Mouse (Mus musculus): ENCODE data around the gene Oas1h. TPM values are rescaled to one million over a fixed set of nuclear protein-coding genes. Genes with fewer than 3 reads are reported as not detected.
"Not testable (repeated sequence)": the region's sequence is repeated elsewhere in the genome, so short reads cannot be mapped to it uniquely, and the experiment has no call there.

The Oas1h gene
- total and polyA plus RNA-seq, 3 experiments = not detected

DNA sequence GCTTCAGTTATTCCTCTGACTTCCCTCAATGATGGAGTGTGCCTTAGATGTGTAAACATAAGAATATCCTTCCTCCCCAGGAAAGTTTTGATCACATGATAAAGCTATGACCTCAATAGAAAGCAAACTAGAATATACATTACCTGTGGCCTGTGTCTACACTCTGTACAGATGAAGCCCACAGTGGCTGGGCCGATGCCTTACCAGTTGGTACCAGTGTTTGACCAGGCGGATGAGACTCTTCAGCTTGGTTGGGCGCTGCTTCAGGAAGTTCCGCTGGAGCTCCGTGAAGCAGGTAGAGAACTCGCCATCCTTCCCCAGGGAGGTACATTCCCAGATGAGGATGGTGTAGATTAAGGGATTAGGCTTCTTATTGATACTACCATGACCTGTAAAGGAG lies 20.5 kb downstream of the Oas1h start:
- not testable (repeated sequence) for H3K9me3 ChIP-seq (replicated peaks; ENCODE audit: insufficient read depth, low read length); H3K36me3 ChIP-seq (ENCODE audit: control insufficient read depth in 1 of 2, insufficient read depth in 2 of 2, low read length in 2 of 2); H3K79me2 ChIP-seq (ENCODE audit: control insufficient read depth, insufficient read depth, low read length, poor library complexity); H3K4me1 ChIP-seq (ENCODE audit: control insufficient read depth in 1 of 2, insufficient read depth in 2 of 2, low read length in 2 of 2); DNase-seq (ENCODE audit: low read depth, low spot score); H3K27ac ChIP-seq (ENCODE audit: control insufficient read depth, low read depth, low read length); H3K9ac ChIP-seq (ENCODE audit: control insufficient read depth, low read depth, low read length, poor library complexity, severe bottlenecking); H3K4me3 ChIP-seq (ENCODE audit: control insufficient read depth in 1 of 2, insufficient read depth in 1 of 2, low read depth in 2 of 2, low read length in 2 of 2); H3K27me3 ChIP-seq (ENCODE audit: control insufficient read depth in 1 of 2, insufficient read depth in 2 of 2, low read length in 2 of 2)

GRCm38 (mm10) chr5:120887413-120887812 lies 26.2 kb downstream of the Oas1h start, which contains the start of gene Oas1g:
Gene Oas1g, minus strand, starts transcription at chr5:120887613.
- H3K27me3 ChIP-seq (ENCODE audit: control insufficient read depth in 1 of 2, insufficient read depth in 2 of 2, low read length in 2 of 2); H3K9me3 ChIP-seq (replicated peaks; ENCODE audit: insufficient read depth, low read length); H3K27ac ChIP-seq (ENCODE audit: control insufficient read depth, low read depth, low read length); H3K9ac ChIP-seq (ENCODE audit: control insufficient read depth, low read depth, low read length, poor library complexity, severe bottlenecking); DNase-seq (ENCODE audit: low read depth, low spot score); H3K4me3 ChIP-seq (ENCODE audit: control insufficient read depth in 1 of 2, insufficient read depth in 1 of 2, low read depth in 2 of 2, low read length in 2 of 2); H3K4me1 ChIP-seq (ENCODE audit: control insufficient read depth in 1 of 2, insufficient read depth in 2 of 2, low read length in 2 of 2); H3K79me2 ChIP-seq (ENCODE audit: control insufficient read depth, insufficient read depth, low read length, poor library complexity); H3K36me3 ChIP-seq (ENCODE audit: control insufficient read depth in 1 of 2, insufficient read depth in 2 of 2, low read length in 2 of 2): not testable (repeated sequence)

GRCm38 (mm10) chr5:120887831-120888230 lies 26.6 kb downstream of the Oas1h start:
- Histone ChIP-seq H3K27me3 (ENCODE audit: control insufficient read depth in 1 of 2, insufficient read depth in 2 of 2, low read length in 2 of 2) (no peaks in the 10 kb centered on the region), H3K9ac (ENCODE audit: control insufficient read depth, low read depth, low read length, poor library complexity, severe bottlenecking) (no peak overlapping the region), H3K4me3 (ENCODE audit: control insufficient read depth in 1 of 2, insufficient read depth in 1 of 2, low read depth in 2 of 2, low read length in 2 of 2) (no peak overlapping the region), H3K36me3 (ENCODE audit: control insufficient read depth in 1 of 2, insufficient read depth in 2 of 2, low read length in 2 of 2) (no peaks in the 10 kb centered on the region), H3K9me3 (replicated peaks; ENCODE audit: insufficient read depth, low read length) (no peaks in the 10 kb centered on the region), H3K79me2 (ENCODE audit: control insufficient read depth, insufficient read depth, low read length, poor library complexity) (no peaks in the 10 kb centered on the region), H3K4me1 (ENCODE audit: control insufficient read depth in 1 of 2, insufficient read depth in 2 of 2, low read length in 2 of 2) (no peaks in the 10 kb centered on the region), H3K27ac (ENCODE audit: control insufficient read depth, low read depth, low read length) (no peak overlapping the region)
- no peak for TF ChIP-seq MAFK (IDR thresholded peaks at IDR 0.05; ENCODE audit: borderline replicate concordance, low read depth, low read length)
- TF ChIP-seq HCFC1 (IDR thresholded peaks at IDR 0.05; ENCODE audit: low read depth, low read length) = no peak
- no peak for TF ChIP-seq CHD2 (IDR thresholded peaks at IDR 0.05; ENCODE audit: low read length)
- TF ChIP-seq ZNF384 (IDR thresholded peaks at IDR 0.05; ENCODE audit: low read depth, low read length) = no peak
- TF ChIP-seq RCOR1 (IDR thresholded peaks at IDR 0.05; ENCODE audit: low read depth, low read length) = no peak
- no peak for TF ChIP-seq ZC3H11A (IDR thresholded peaks at IDR 0.05; ENCODE audit: low read depth, low read length)
- TF ChIP-seq CHD1 (IDR thresholded peaks at IDR 0.05; ENCODE audit: low read depth, low read length) = no peak
- no peak for TF ChIP-seq E2F4 (IDR thresholded peaks at IDR 0.05; ENCODE audit: borderline replicate concordance, low read depth, low read length)
- no peak for TF ChIP-seq NELFE (IDR thresholded peaks at IDR 0.05; ENCODE audit: low read depth, low read length)
- TF ChIP-seq ELF1 (IDR thresholded peaks at IDR 0.05; ENCODE audit: low read depth, low read length) = no peak
- no peak for TF ChIP-seq MAX (IDR thresholded peaks at IDR 0.05; ENCODE audit: low read length)
- TF ChIP-seq NRF1 (IDR thresholded peaks at IDR 0.05; ENCODE audit: insufficient read depth, low read depth, low read length, poor library complexity, severe bottlenecking) = no peak
- TF ChIP-seq MXI1 (IDR thresholded peaks at IDR 0.05; ENCODE audit: low read depth, low read length) = no peak
- TF ChIP-seq ZMIZ1 (IDR thresholded peaks at IDR 0.05; ENCODE audit: low read depth, low read length) = no peak
- no peak for TF ChIP-seq SMC3 (IDR thresholded peaks at IDR 0.05; ENCODE audit: low read depth, low read length)
- TF ChIP-seq KAT2A (conservative IDR thresholded peaks at IDR 0.05; ENCODE audit: low read depth, low read length) = no peak
- TF ChIP-seq ZKSCAN1 (IDR thresholded peaks at IDR 0.05; ENCODE audit: low read depth, low read length) = no peak
- DNase-seq (ENCODE audit: low read depth, low spot score) = no peak

GRCm38 (mm10) chr5:120888294-120888815 lies 27.1 kb downstream of the Oas1h start:
- not testable (repeated sequence) for H3K36me3 ChIP-seq (ENCODE audit: control insufficient read depth in 1 of 2, insufficient read depth in 2 of 2, low read length in 2 of 2); DNase-seq (ENCODE audit: low read depth, low spot score); H3K27ac ChIP-seq (ENCODE audit: control insufficient read depth, low read depth, low read length); H3K79me2 ChIP-seq (ENCODE audit: control insufficient read depth, insufficient read depth, low read length, poor library complexity); H3K9ac ChIP-seq (ENCODE audit: control insufficient read depth, low read depth, low read length, poor library complexity, severe bottlenecking); H3K4me1 ChIP-seq (ENCODE audit: control insufficient read depth in 1 of 2, insufficient read depth in 2 of 2, low read length in 2 of 2); H3K9me3 ChIP-seq (replicated peaks; ENCODE audit: insufficient read depth, low read length); H3K4me3 ChIP-seq (ENCODE audit: control insufficient read depth in 1 of 2, insufficient read depth in 1 of 2, low read depth in 2 of 2, low read length in 2 of 2); H3K27me3 ChIP-seq (ENCODE audit: control insufficient read depth in 1 of 2, insufficient read depth in 2 of 2, low read length in 2 of 2)

Measured in MEL (cell line).